ENCODE assay signal across 25 mouse cellular contexts in the genomic region with DNA sequence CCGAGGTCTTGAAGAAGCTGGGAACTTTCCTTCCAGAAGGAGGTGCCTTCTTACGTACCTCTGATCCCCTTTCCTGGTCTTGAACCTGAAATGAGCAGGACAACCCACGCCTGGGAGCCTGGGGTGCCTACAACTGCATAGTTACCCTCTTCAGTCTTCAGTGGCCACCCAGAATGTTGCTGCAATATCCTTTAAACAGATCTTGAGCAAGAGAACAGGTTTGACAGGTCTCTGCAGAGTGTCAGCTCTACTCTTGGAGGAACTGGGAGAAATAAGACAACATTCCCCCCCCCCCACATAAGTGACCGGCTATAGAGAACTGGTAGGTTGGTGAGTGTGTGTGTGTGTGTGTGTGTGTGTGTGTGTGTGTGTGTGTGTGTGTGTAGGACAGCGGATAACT.
DNase-seq lines count a peak whose midpoint lies in the region; ATAC-seq and TF ChIP-seq lines count a peak whose summit lies in the region.
"Had no signal": no experiment of that assay in that cellular context is flagged by ENCODE, and none has a peak within 500 bp of the region (broad histone marks: within the 10 kb centered on the region; RNA-seq: fewer than 3 reads in every experiment).

No protein-coding gene starts in this region.

- no peak overlapping the region for H3K9ac ChIP-seq in intestine, embryonic 16.5 days (ENCODE audit: low read depth, low read length)
- H3K9ac ChIP-seq in lung, postnatal 0 days (replicated peaks; ENCODE audit: low read depth), result no peak overlapping the region
- H3K9ac ChIP-seq: embryonic facial prominence, embryonic 12.5 days; limb, embryonic 15.5 days; liver, embryonic 15.5 days; midbrain, embryonic 15.5 days; neural tube, embryonic 13.5 days had no signal

- H3K27me3 ChIP-seq in intestine, embryonic 16.5 days (replicated peaks; ENCODE audit: control insufficient read depth, insufficient read depth, low read length), result no peaks in the 10 kb centered on the region
- no peaks in the 10 kb centered on the region for H3K27me3 ChIP-seq in lung, postnatal 0 days (replicated peaks; ENCODE audit: insufficient read depth, low read length)
- H3K27me3 ChIP-seq: embryonic facial prominence, embryonic 12.5 days; limb, embryonic 15.5 days; liver, embryonic 15.5 days; midbrain, embryonic 15.5 days; neural tube, embryonic 13.5 days had no signal

- peak; percentile 6 for DNase-seq in urinary bladder, postnatal 25 days (ENCODE audit: low spot score)
- no peak for DNase-seq in urinary bladder, postnatal 10 days (ENCODE audit: low spot score)
- DNase-seq in lung, postnatal 0 days (ENCODE audit: low spot score), result peak; percentile 89
- no peak for DNase-seq in left cerebral cortex, adult 9 months (ENCODE audit: low spot score in 2 of 2)
- DNase-seq in B cell, adult 2 months, result no peak
- no peak for DNase-seq in spleen, postnatal 4 days (ENCODE audit: low spot score in 2 of 2)
- DNase-seq: adrenal gland, adult 8-10 months; cerebellum, adult 18-20 months; cerebellum, postnatal 14 days; gastrocnemius, postnatal 14 days; kidney, adult 11 months; kidney, postnatal 4 days; thymus, postnatal 36 days had no signal

- peaks cover 4% of the 10 kb centered on the region; the same call in 1 of the 2 replicates for H3K4me1 ChIP-seq in intestine, embryonic 16.5 days (ENCODE audit: control insufficient read depth, insufficient read depth, low read length)
- H3K4me1 ChIP-seq in lung, postnatal 0 days (ENCODE audit: insufficient read depth, low read depth, low read length), result no peaks in the 10 kb centered on the region
- H3K4me1 ChIP-seq: embryonic facial prominence, embryonic 12.5 days; heart, embryonic 10.5 days; limb, embryonic 15.5 days; liver, embryonic 15.5 days had no signal

- no peak overlapping the region for H3K4me2 ChIP-seq in intestine, embryonic 16.5 days (ENCODE audit: low read depth, low read length)
- H3K4me2 ChIP-seq in lung, postnatal 0 days (replicated peaks; ENCODE audit: low read depth, low read length), result no peak overlapping the region
- H3K4me2 ChIP-seq: embryonic facial prominence, embryonic 12.5 days; limb, embryonic 15.5 days; liver, embryonic 15.5 days; midbrain, embryonic 15.5 days; neural tube, embryonic 13.5 days had no signal

- H3K9me3 ChIP-seq in intestine, embryonic 16.5 days (ENCODE audit: control insufficient read depth, low read length), result no peaks in the 10 kb centered on the region
- no peaks in the 10 kb centered on the region for H3K9me3 ChIP-seq in lung, postnatal 0 days (ENCODE audit: low read length)
- H3K9me3 ChIP-seq: embryonic facial prominence, embryonic 12.5 days; forebrain, embryonic 10.5 days; heart, embryonic 10.5 days; limb, embryonic 15.5 days; liver, embryonic 15.5 days; midbrain, embryonic 15.5 days; neural tube, embryonic 13.5 days had no signal

- peak; percentile 42; the same call in 1 of the 2 replicates for TF ChIP-seq EP300 in lung, postnatal 0 days (IDR thresholded peaks at IDR 0.05)

- 49% methylated on average over 5 of the region's 5 CpGs for WGBS in intestine, embryonic 16.5 days
- WGBS in lung, postnatal 0 days, result 54% methylated on average over 5 of the region's 5 CpGs

- no peaks in the 10 kb centered on the region for H3K36me3 ChIP-seq in intestine, embryonic 16.5 days (ENCODE audit: control insufficient read depth, insufficient read depth, low read length)
- H3K36me3 ChIP-seq in lung, postnatal 0 days (ENCODE audit: insufficient read depth, low read length), result no peaks in the 10 kb centered on the region
- H3K36me3 ChIP-seq: embryonic facial prominence, embryonic 12.5 days; forebrain, embryonic 10.5 days; heart, embryonic 10.5 days; limb, embryonic 15.5 days; liver, embryonic 15.5 days; midbrain, embryonic 15.5 days; neural tube, embryonic 13.5 days had no signal

- no peak overlapping the region for H3K27ac ChIP-seq in intestine, embryonic 16.5 days (ENCODE audit: low read length)
- H3K27ac ChIP-seq in lung, postnatal 0 days (ENCODE audit: low read length), result no peak overlapping the region
- H3K27ac ChIP-seq: embryonic facial prominence, embryonic 12.5 days; forebrain, embryonic 10.5 days; heart, embryonic 10.5 days; limb, embryonic 15.5 days; liver, embryonic 15.5 days; midbrain, embryonic 15.5 days; neural tube, embryonic 13.5 days had no signal

- peak; percentile 58 for ATAC-seq in intestine, embryonic 16.5 days
- ATAC-seq in lung, postnatal 0 days, result peak; percentile 91
- ATAC-seq in megakaryocyte progenitor cell, adult 5-6 weeks (replicated peaks; ENCODE audit: poor library complexity), result peak; percentile 68
- ATAC-seq: activated CD4-positive, CD25-positive, alpha-beta regulatory T cell, adult 4 months; forebrain, embryonic 16.5 days; hindbrain, embryonic 16.5 days; midbrain, embryonic 15.5 days had no signal

- H3K4me3 ChIP-seq in intestine, embryonic 16.5 days (ENCODE audit: low read length), result no peak overlapping the region
- no peak overlapping the region for H3K4me3 ChIP-seq in lung, postnatal 0 days (ENCODE audit: low read depth, low read length)
- H3K4me3 ChIP-seq: embryonic facial prominence, embryonic 12.5 days; forebrain, embryonic 10.5 days; heart, embryonic 10.5 days; limb, embryonic 15.5 days; liver, embryonic 15.5 days; midbrain, embryonic 15.5 days; neural tube, embryonic 13.5 days had no signal

- no peak for TF ChIP-seq CTCF in lung, postnatal 0 days (IDR thresholded peaks at IDR 0.05)

Comparison
In these comparisons a context has a peak if more than half of its experiments do, and no peak if none do; other contexts are left out.
1. DNase-seq: peak in urinary bladder, postnatal 25 days (single experiment) and lung, postnatal 0 days (single experiment); none in urinary bladder, postnatal 10 days (single experiment), left cerebral cortex, adult 9 months (0 of 2), B cell, adult 2 months (0 of 2) and spleen, postnatal 4 days (0 of 2).
2. Peak in every context shown above with its lines, with median percentiles within 50 percentile points of each other: ATAC-seq.